Mouse (Mus musculus) neutrophil, adult 59 days (primary cell): Measurements from ENCODE around the gene BC061237. TPM values are rescaled to one million over a fixed set of nuclear protein-coding genes. Genes with fewer than 3 reads are reported as not detected.

Experiments
- total RNA-seq, 2 experiments: library from RNA; stranded (reverse); gene quantifications; 1 replicate in 1 of 2; 2 replicates in 1 of 2; pipeline ENCODE4 v1.2.4; 2023

BC061237 gene
- total RNA-seq: not detected

DNA sequence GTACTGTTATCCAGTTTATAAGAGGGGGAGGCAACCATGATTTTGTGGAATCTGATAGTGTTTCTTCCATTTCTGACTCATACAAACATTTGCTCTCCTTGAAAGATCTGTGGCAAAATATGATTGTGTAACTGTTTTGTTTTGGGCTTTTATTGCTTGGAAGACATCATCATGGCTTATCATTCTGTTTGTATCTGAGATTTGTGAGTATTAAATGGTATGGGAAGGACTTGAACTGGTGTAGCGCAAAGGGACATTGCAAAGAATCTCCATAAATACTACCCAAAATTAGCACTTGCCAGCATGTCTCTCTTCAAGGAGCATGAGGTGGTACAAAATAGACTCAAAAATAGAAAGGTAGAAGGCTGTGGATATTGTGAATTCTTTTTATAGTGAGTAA lies at the start of gene BC061237:
TSS of gene BC061237 (plus strand) at position 301 of the 400 bp plus-strand sequence.

DNA sequence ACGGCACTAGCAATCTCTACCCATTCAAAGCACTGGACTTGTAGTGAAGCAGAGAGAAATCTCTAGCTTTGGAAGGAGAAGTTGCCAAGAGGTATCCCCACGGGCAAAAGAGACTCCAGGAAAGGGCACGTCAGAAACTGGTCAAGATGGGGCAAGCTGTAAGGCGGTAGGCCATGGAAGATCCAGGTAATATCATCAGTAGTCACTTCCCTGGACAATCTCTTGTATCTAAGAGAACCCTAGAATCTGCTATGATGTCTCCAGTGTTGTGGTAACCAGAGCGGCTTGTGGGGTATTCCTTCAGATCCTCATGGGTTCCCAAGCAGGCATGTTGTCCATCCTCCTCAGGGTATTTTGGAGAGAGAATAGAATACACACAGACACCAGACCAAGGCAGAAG lies 25.7 kb downstream of the BC061237 start, which contains the start of gene Gm17093:
TSS of gene Gm17093 (plus strand) at position 301 of the 400 bp plus-strand sequence.

Other genes starting within 250 kb of the BC061237 start
- not detected for gene Gm8220, start 206.9 kb upstream of the BC061237 start, total RNA-seq
- not detected for gene Gm5930, start 153.9 kb upstream of the BC061237 start, total RNA-seq
- gene Gm8229, start 127.1 kb upstream of the BC061237 start, total RNA-seq: not detected
- gene Gm3371, start 81.8 kb upstream of the BC061237 start, total RNA-seq: not detected
- gene Gm8232, start 58.8 kb upstream of the BC061237 start, total RNA-seq: not detected
- gene Gm17093, start 25.8 kb downstream of the BC061237 start, total RNA-seq: not detected
- not detected for gene Gm8247, start 90.7 kb downstream of the BC061237 start, total RNA-seq
- gene Gm5624, start 135.5 kb downstream of the BC061237 start, total RNA-seq: not detected
- gene Gm8257, start 214.0 kb downstream of the BC061237 start, total RNA-seq: not detected